Comparison of ENCODE assay signal across 9 mouse cellular contexts in the genomic region with DNA sequence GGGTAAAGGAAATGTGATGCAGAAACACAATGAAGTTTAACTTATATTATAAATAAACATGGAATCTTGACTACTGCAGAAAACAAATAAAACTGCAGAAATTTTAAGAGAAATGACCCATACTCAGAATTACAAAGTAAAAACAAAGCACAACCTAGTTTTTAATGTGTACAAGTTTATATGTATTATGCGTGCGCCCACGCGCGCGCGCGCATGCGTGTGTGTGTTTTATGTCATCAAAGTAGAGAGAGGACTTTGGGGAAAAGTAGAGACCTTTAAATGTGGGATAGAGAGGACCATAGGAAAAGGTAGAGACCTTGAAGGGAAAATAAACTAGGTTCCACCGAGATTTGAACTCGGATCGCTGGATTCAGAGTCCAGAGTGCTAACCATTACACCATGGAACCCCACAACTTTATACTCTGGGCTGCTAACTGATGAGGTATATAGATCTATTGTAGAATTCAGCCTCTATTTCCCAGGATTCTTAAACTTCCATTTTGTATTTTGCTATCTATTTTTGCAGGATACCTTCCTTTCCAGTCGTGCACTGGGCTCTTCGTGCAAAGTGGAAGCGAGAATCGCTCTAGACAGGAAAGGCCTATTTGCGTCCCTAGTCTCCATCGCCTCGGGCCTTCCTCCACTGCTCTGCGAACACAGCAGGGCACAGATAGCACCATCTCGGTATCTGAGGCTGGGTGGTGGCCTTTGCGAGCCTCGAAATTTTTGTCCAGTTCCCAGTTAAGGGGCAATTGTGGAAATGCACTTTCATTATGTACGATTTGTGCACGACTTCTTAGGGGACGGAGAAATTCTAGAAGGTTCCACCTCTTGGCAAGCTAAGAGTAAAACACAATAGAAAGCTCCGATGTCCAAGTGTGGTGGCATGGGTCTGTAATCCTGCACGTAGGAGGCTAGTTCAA. TPM values are rescaled to one million over a fixed set of nuclear protein-coding genes. Genes with fewer than 3 reads are reported as not detected.
DNase-seq lines count a peak whose midpoint lies in the region; ATAC-seq lines count a peak whose summit lies in the region.
"Had no signal": no experiment of that assay in that cellular context is flagged by ENCODE, and none has a peak within 500 bp of the region (broad histone marks: within the 10 kb centered on the region; RNA-seq: fewer than 3 reads in every experiment).

No protein-coding gene starts in this region.

- 9% methylated on average over 28 of the region's 28 CpGs for WGBS in hindbrain, embryonic 15.5 days
- 2% methylated on average over 28 of the region's 28 CpGs for WGBS in midbrain, embryonic 11.5 days

- peaks cover 14% of the 10 kb centered on the region; the same call in 1 of the 2 replicates for H3K27me3 ChIP-seq in hindbrain, embryonic 15.5 days
- no peaks in the 10 kb centered on the region for H3K27me3 ChIP-seq in midbrain, embryonic 11.5 days (ENCODE audit: control insufficient read depth, insufficient read depth, low read length)

- H3K4me1 ChIP-seq in hindbrain, embryonic 15.5 days (replicated peaks) = no peaks in the 10 kb centered on the region
- no peaks in the 10 kb centered on the region for H3K4me1 ChIP-seq in midbrain, embryonic 11.5 days (ENCODE audit: control insufficient read depth, insufficient read depth, low read length)

- intact Hi-C loops in gastrocnemius, postnatal 14 days (cut with DNase I; ENCODE audit: low total_unique reads) = no loop called here

- H3K27ac ChIP-seq in hindbrain, embryonic 15.5 days (replicated peaks) = no peak overlapping the region
- no peak overlapping the region for H3K27ac ChIP-seq in midbrain, embryonic 11.5 days (ENCODE audit: low read depth, low read length)
- H3K27ac ChIP-seq: macrophage had no signal

- no peaks in the 10 kb centered on the region for H3K9me3 ChIP-seq in hindbrain, embryonic 15.5 days
- no peaks in the 10 kb centered on the region for H3K9me3 ChIP-seq in midbrain, embryonic 11.5 days (ENCODE audit: control insufficient read depth, low read length)

- ATAC-seq in hindbrain, embryonic 15.5 days (ENCODE audit: low FRiP score, low read depth) = no peak
- 0 out of 2 replicates have a peak, but pooled peaks have one; percentile 27 for ATAC-seq in midbrain, embryonic 11.5 days (ENCODE audit: low FRiP score)

- no peak overlapping the region for H3K4me3 ChIP-seq in hindbrain, embryonic 15.5 days
- no peak overlapping the region for H3K4me3 ChIP-seq in midbrain, embryonic 11.5 days (ENCODE audit: low read depth, low read length)

- H3K4me2 ChIP-seq in hindbrain, embryonic 15.5 days = peak overlapping the region; percentile 42
- H3K4me2 ChIP-seq in midbrain, embryonic 11.5 days = peak overlapping the region; percentile 18; the same call in 1 of the 2 replicates

- H3K36me3 ChIP-seq in hindbrain, embryonic 15.5 days = no peaks in the 10 kb centered on the region
- H3K36me3 ChIP-seq in midbrain, embryonic 11.5 days (ENCODE audit: control insufficient read depth, insufficient read depth, low read length) = no peaks in the 10 kb centered on the region

- no peak overlapping the region for H3K9ac ChIP-seq in hindbrain, embryonic 15.5 days
- H3K9ac ChIP-seq in midbrain, embryonic 11.5 days (ENCODE audit: low read length) = no peak overlapping the region

- DNase-seq in adrenal gland, adult 2 months = peak; percentile 4
- DNase-seq in adrenal gland, postnatal 10 days = no peak
- peak; percentile 49 to 64 for DNase-seq in right cerebral cortex, adult 2 months (ENCODE audit: low spot score in 2 of 2)
- DNase-seq in right cerebral cortex, postnatal 4 days = no peak
- DNase-seq in midbrain, embryonic 11.5 days (ENCODE audit: low spot score, missing footprints) = peak; percentile 95
- DNase-seq in gastrocnemius, postnatal 14 days = no peak
- DNase-seq in layer of hippocampus, adult 9-11 months = no peak

RNA-seq across cellular contexts. Expression of a gene that starts 11.0 kb away (rescaled TPM):
- 1 to 10 TPM; 1.7 to 1.9 TPM for total RNA-seq in adrenal gland, adult 2 months (2021)
- polyA plus RNA-seq in adrenal gland, adult 2 months (2012; rRNA removed) = 0.26 and 0.35 TPM in 2 replicates
- 1 to 10 TPM; 2.0 to 2.4 TPM for total RNA-seq in adrenal gland, postnatal 10 days (2021)
- 11.7 and 12.3 TPM in 2 replicates for polyA plus RNA-seq in hindbrain, embryonic 15.5 days (2015; fragmentation: Nextera tagmentation; extraction: Ambion mirVana)
- 26.7 and 27.9 TPM in 2 replicates for polyA plus RNA-seq in midbrain, embryonic 11.5 days (2014; fragmentation: Nextera tagmentation; extraction: Ambion mirVana)
- total RNA-seq in gastrocnemius, postnatal 14 days (2021) = under 1 TPM; 0.33 to 0.38 TPM

RNA-seq across cellular contexts. Expression of a gene that starts 47.1 kb away (rescaled TPM):
- not detected for total RNA-seq in adrenal gland, adult 2 months (2021)
- polyA plus RNA-seq in adrenal gland, adult 2 months (2012; rRNA removed) = not detected in 2 replicates
- not detected for total RNA-seq in adrenal gland, postnatal 10 days (2021)
- 0.08 TPM in 1 of 2 replicates, not detected in the other for polyA plus RNA-seq in hindbrain, embryonic 15.5 days (2015; fragmentation: Nextera tagmentation; extraction: Ambion mirVana)
- not detected in 2 replicates for polyA plus RNA-seq in midbrain, embryonic 11.5 days (2014; fragmentation: Nextera tagmentation; extraction: Ambion mirVana)
- total RNA-seq in gastrocnemius, postnatal 14 days (2021) = not detected
- polyA plus RNA-seq: macrophage had no signal

Comparison
In these comparisons a context has a peak if more than half of its experiments do, and no peak if none do; other contexts are left out.
1. DNase-seq: peak in adrenal gland, adult 2 months (single experiment), right cerebral cortex, adult 2 months (2 of 2) and midbrain, embryonic 11.5 days (single experiment); none in adrenal gland, postnatal 10 days (single experiment), right cerebral cortex, postnatal 4 days (single experiment), gastrocnemius, postnatal 14 days (single experiment) and layer of hippocampus, adult 9-11 months (single experiment).